Mouse (Mus musculus): ENCODE data around the gene Pkm.

- TF ChIP-seq CTCF (conservative IDR thresholded peaks at IDR 0.05; ENCODE audit: insufficient read depth, insufficient read length, low read depth, low read length) (no peak), POLR2A (IDR thresholded peaks at IDR 0.05; ENCODE audit: low read depth, low read length) (no peak)
Observed at GRCm38 (mm10) chr9:59615797-59616196, 40.4 kb upstream of the Pkm start.
